Mouse (Mus musculus) regulatory T cell (primary cell): Measurements from ENCODE around the gene Cirbp.

Source experiments
- in situ Hi-C: fragments of 300-600 bp; cut with MboI, MseI; formaldehyde crosslinking; loops from one replicate; pipeline ENCODE4 v1.15.1; 2025; ENCODE audit warnings: high pct_unique_total_duplicates

Gene Cirbp

DNA sequence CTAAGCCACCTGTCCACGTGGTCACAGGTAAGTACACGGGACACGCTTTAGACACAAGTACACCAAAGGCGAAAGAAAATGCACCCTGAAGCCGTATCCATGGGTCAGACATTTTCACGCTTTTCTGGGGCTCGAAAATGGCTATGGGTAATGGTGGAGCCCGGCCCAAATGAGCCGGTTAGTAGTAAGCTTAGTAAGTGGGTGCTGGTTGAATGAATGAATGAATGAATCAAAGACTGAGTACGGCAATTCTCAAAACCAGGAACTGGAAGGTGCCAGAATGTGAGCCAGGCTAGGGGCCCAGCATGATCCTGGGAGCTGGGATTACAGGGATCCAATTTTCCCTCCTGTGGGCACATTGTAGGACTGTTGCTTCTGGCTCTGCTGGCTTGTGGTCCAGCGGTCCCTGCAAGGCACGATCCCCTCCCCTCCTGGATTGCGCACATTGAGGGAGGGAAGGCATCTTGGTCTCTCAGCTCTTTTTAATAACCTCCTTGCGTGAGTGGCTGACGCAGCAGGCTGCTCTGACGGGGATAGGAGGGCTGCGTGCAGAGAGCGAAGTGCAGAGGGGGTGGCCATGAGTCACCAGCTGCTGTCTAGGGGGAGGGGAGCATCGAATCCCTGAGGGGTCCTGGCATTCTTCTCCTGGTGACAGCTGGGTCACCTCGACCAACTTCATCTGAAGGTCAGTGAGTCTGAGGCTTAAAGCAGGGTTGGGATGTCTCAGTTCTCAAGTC lies at the start of gene Cirbp:
Gene Cirbp (plus strand): TSS at position 594 of the 737 bp plus-strand sequence.
- in situ Hi-C loops, result no loop called here

DNA sequence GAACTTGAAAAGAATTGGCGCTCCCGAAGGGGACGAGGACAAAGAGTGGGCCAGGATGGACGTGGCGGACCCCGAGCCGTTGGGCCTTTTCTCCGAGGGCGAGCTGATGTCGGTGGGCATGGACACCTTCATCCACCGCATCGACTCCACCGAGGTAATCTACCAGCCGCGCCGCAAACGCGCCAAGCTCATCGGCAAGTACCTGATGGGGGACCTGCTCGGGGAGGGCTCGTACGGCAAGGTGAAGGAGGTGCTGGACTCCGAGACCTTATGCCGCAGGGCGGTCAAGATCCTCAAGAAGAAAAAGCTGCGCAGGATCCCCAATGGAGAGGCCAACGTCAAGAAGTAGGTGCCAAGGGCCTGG lies 49.2 kb upstream of the Cirbp start:
- in situ Hi-C loops, result loop anchor here (10.0 kb wide), 1 partner anchor 132 kb away; the partner anchor contains the start of genes Cnn2 and Tmem259

DNA sequence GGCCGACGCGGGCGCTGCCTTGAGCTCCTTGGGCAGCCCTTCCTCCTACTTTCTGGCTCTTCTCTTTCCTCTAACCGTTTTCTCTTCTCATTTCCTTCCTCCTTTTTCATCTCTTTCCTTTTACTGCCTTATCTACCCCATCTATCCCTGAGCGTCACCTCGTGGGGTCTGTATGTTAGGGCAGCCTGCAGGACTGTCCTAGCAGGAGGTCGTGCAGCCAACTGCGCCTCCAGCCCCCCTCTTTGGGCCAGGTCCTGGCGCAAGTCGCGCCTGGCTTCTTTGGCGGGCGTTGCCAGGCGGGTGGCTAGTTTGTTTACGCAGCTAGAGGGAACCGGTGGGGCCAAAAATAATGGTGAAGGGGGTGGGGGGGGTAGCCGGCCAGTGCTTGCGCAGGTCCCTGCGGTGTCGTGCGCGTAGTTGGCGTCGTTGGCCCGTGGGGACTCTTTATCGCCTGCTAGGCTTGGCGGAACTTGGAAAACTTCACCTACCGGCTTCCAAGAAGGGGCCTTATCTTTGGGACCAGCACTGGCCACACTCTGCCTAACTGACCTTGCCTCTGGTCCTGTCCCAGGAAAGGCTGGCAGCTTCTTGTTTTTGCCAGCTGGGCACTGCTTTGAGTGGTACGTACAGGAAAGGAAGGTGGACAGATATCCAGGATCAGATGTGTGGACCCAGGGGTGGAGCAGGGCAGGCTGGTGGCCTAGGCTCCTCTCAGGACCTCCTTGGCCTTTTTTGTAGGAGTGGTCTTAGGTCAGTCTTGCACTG lies 48.7 kb upstream of the Cirbp start:
- in situ Hi-C loops, result loop anchor here (10.0 kb wide), 1 partner anchor 132 kb away; the partner anchor contains the start of genes Cnn2 and Tmem259

DNA sequence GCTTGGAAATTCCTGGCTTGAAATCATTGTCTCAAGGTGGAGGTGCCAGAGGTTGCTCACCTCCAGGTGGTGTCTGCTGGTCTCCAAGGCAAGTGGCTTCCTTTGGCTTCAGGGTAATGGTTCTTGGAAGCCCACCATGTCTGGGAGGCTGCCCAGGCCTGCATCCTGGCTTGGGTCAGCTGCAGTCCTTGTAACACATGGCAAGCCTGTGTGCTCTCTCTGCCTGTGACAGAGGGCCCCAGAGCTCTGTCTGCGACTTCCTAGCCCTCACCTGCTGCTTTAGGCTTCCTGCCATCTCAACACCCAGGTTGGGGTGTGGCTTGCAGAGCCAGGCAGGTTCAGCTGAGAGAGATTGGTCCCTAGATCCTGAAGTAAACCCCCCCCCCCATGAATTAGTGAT lies 48.0 kb upstream of the Cirbp start:
- in situ Hi-C loops, result loop anchor here (10.0 kb wide), 1 partner anchor 133 kb away; the partner anchor contains the start of genes Cnn2 and Tmem259

DNA sequence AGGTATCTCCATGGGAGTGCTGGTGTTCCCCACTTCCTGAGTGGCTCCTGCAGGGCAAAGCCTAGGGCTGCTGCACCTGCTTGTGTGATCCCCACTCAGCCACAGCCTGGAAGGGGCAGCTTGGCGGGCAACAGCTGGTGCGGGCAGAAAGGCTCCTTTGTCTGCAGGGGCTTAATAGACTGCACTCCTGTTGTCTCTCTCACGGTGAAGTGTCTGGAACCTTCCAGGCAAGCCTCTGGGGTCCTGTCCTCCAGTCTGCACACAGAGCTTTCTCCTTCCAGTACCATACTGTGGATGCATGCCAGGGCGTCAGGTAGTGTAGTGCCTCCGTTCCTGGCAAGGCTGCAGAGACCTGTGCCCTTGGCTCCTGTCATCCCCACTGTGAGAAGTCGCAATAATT lies 47.2 kb upstream of the Cirbp start:
- in situ Hi-C loops, result loop anchor here (10.0 kb wide), 1 partner anchor 134 kb away; the partner anchor contains the start of genes Cnn2 and Tmem259

DNA sequence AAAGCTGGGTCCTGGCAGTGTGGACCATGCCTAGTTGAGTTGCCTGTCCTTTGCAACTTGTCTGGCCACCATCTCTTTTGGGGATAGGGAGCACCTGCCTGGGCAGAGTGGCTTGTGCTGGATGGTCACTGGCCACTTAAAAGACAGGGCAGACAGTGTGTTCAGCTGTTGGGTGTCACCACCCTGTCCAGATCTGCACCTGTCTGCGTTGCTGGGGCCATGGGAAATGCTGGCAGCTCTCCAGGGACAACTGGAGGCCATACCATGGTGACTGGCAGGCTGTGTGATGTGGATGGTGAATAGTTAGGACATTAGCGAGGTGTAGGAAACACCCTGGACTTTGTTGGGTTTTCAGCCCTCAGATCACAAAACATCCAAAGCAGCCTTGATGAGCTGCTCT lies 45.6 kb upstream of the Cirbp start:
- in situ Hi-C loops, result no loop called here

DNA sequence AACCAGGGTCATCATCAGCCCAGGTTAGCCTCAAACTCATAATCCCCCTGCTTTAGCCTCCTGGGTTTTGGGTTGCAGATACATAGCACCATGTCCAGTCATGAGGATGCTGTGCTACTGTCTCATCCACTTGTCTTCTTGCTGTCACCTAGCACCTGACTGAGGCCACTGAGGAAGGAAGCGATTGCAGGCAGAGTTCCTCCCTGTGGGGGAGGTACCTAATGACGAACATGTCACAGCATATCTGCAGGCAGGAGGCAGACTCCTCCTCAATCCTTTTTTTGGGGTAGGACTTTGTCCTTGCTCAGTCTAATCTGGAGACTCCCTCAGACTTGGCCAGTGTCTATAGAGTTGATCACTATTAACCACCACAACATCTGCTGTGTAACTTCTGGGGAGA lies 44.1 kb upstream of the Cirbp start:
- in situ Hi-C loops, result no loop called here

DNA sequence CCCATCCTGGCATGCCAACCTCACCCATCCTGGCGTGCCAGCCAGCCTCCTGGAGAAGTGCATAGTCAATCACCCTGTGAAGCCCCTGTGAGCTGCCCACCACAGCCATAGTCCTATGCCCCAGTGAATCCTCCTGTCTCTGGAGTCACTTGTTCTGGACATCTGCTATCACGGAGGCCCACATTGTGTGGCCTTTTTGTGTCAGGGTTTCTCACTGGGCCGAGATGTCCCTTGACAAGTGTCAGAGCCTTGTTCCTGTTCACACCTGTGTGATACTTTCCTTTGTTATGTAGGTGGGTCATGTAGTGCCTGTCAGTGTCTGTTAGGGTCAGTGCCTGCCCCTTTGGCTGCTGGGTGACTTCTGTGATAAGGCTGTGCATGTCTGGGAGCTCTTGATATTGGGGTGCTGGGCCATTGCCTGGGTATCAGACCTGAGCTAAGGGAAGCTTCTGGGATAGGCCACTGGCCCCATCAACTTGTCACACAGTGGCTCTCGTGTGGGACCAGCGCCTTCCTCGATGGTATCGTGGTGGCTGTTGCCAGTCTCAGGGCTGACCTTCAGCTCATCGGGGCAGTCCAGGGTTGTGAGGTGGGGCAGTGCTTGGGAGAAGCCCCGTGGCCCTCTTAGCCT lies 41.7 kb upstream of the Cirbp start:
- in situ Hi-C loops, result no loop called here

DNA sequence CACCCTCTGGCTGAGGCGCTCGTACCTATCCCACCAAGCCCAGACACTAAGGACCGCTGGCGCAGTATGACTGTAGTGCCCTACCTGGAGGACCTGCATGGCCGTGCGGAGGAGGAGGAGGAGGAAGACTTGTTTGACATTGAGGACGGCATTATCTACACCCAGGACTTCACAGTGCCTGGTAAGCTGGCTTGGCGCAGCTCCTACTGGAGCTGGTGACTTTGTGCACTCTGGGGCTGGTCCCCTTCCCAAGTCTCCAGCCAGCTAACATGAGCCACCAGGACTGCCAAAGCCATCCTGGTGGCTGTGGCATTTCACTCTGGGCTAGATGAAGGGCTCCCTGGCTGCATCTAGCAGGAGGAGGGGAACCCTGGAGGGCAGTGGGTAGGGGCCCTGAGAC lies 37.9 kb upstream of the Cirbp start:
- in situ Hi-C loops, result no loop called here

DNA sequence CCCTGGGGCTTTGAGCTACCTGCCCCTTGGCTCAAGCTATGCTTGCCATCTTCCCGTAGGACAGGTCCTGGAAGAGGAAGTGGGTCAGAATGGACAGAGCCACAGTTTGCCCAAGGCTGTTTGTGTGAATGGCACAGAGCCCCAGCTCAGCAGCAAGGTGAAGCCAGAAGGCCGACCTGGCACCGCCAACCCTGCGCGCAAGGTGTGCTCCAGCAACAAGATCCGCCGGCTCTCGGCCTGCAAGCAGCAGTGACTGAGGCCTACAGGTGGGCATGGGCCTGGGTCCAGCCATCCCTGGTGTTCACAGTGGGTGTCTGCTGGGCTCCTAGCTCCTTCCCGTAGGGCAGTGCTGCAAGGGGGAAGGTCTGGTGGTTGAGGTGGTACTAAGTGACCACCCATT lies 35.9 kb upstream of the Cirbp start:
- in situ Hi-C loops, result no loop called here

DNA sequence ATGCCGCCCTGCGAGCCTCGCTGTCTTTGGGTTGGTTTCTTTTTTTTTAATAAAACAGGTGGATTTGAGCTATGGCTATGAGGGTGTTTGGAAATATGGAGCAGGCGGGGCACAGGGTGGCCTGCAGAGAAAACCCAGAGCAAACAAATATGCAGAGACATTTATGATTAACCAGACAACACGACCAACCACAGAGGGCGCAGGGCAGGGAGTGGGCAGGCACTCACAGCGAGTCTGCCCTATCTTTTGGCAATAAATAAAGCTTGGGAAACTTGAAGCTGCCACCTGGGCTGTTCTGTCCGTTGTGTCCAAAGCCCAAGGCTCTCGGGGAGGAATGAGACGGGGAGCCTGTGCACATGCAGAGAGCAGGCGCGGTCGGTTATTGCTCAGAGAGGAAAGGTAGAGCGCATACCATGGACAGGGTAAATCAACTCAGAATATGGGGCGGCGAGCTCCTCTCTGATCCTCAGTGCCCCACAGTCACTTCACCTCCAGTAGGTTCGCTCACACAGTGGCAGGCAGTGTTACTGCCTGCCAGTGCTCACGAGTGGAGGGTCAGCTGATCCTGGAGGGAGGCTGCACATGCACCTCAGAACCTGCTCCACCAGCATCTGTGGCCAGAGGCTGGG lies 35.3 kb upstream of the Cirbp start:
- in situ Hi-C loops, result no loop called here

DNA sequence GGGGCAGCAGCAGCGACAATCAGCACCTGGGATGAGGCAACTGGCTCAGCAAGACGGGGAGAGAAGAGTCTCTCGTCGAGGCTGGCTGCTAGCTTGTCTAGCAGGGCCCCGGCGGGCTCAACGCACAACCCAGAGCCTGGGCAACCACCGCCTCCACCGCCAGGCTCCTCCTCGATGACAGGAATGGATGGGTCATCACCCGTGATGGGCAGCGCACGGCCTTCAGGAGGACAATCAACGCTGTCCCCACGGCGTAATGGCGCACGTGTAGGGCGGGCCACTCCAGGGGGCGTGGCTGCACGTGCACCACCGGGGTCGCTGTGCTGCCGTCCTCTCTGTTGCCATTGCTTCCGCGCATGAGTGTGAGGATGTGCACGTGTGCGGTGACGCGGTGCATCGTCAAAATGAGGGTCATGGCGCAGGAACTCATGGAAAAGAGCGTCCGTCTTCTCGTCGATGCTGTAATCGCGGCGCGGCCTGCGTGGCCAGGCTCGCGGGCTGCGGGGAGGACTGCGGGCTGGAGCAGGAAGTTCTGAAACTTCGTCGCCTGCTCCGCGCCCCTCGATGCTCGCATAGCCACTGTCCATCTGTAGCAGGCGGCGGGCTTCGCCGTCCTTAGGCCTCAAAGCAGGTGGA lies 34.4 kb upstream of the Cirbp start:
- in situ Hi-C loops, result no loop called here

DNA sequence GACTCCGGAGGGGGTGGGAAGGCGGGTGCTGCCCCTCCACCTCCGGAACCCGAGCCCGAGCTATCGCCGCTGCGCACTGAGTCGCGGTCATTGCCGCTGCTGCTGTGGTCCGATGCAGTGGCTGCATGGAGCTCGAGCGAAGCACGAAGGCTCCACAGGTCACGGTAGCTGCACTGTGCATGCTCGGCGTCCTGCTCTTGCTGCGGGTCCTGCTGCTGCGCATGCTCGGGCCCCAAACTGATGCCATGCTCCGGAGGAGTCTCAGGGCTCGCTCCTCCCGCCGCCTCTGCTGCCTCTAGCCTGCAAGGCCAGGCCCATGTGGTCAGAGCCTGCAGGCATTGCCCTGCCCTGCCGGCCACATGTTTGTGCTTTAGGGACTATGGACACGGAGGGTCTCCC lies 33.8 kb upstream of the Cirbp start:
- in situ Hi-C loops, result no loop called here

DNA sequence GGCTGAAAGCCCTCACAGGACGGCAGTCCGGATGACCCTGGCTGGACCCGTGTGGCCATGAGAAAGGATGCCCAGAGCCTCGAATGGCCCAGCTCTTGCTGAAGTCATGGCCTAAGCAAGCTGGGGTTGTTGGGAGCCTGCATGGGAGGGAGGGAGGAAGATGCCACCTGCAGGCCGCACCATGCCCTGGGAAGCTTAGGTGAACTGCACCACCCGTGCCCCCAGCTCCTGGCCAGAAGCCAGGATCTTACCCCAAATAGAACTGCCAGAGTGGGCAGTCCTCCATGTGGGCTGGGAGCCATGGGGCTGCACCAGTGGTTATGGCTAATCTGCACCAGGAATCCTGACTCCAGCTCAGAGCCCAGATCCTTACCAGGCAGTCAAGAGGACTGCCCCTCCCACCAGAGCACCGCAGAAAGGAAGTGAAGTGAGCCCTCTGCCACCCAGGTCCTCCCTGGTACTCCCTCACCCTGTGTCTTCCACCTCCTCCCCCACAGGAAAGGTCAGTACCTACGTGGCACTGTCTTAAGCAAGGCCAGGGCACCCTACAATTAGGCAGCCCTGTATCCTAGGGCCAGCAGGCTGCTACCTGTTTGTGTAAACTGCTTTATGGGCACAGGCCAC lies 32.4 kb upstream of the Cirbp start:
- in situ Hi-C loops, result no loop called here

DNA sequence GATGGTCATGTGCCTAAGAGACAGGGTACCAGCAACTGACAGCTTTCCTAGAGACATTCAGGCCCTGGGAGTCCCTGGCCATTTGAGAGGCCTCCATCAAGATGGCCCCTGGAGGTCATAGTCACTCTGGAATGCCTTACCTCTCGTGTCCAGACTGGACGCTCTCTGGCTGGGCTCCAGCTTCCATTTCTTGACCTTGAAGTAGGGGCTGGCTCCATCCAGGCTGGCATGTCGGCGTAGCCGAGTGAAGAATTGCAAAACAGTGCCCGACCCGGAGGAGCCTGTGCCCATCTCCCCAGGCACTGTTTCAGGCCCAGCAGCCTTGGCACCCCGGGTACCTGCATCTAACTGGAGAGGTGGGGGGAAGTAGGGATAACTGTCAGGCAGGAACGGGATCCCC lies 31.4 kb upstream of the Cirbp start:
- in situ Hi-C loops, result no loop called here

DNA sequence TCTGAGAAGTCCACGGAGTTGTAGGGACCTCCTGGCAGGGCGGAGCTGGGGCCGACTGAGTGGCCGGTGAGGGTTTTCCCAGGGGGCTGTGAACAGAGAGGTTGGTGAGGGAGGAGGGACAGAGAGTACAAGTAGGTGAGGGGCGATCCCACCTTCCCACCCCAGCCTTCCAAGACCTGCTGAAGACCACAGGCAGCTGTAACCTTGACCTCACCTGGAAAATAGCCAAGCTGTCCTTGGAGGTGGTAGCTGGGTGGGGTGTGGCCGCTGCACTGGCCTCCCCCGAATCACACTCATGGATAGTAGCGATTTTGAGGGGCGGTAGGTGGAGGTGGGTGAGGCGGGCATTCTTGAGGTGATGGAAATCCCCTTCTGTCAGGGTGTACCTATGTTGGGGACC lies 30.6 kb upstream of the Cirbp start:
- in situ Hi-C loops, result no loop called here

DNA sequence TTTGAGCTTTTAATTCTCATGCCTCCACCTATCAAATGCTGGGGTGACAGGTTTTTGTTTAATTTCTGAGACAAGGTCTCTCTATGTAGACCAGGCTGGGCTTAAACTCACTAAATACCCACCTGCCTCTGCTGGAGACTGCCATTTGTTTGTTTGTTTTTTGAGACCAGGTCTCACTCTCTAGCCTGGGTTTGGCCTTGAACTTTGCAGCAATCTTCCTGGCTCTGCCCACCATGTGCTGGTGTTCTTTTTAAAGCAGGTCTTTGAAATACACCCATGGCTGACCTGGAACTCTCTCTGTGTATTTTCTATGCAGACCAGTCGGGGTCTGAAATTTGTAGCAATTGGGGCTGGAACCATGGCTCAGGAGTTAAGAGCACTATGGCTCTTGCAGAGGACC lies 30.1 kb upstream of the Cirbp start:
- in situ Hi-C loops, result no loop called here

DNA sequence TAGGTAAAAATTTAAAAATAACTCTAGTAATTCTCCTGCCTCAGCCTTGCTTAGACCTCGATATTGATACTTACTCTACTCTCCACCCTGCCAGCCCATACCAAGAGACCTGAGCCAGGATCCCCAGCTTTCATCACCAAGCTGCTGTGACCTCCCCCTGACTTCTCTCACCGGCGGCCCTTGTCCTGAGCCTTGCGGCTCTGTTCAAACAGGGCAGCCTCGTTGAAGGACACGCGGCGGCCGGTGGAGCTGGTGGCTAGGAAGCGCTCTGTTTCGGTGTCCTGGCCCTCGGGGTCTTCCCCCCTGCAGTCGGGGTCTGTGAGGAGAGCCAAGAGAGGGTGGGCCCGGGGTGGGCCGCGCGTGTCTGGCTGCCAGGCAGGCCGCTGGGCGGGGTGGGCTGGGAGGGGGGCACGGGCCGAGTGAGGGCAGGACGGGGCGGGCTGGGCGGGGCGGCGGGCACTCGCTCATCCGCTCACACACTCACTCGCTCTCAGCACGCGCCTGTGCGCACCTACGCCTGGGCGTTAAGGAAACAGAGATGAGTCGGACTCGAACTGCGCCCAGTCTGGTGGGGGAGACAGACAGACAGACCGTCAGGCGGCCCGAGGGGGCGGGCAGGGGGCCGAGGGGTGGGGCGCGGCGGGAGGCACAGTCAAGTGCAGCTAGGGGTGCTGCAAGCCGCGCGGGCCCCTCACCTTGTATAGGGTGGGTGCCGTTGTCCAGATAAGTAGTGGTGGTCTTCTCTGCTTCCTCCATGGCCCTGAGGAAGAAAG lies 29.4 kb upstream of the Cirbp start:
- in situ Hi-C loops, result no loop called here

DNA sequence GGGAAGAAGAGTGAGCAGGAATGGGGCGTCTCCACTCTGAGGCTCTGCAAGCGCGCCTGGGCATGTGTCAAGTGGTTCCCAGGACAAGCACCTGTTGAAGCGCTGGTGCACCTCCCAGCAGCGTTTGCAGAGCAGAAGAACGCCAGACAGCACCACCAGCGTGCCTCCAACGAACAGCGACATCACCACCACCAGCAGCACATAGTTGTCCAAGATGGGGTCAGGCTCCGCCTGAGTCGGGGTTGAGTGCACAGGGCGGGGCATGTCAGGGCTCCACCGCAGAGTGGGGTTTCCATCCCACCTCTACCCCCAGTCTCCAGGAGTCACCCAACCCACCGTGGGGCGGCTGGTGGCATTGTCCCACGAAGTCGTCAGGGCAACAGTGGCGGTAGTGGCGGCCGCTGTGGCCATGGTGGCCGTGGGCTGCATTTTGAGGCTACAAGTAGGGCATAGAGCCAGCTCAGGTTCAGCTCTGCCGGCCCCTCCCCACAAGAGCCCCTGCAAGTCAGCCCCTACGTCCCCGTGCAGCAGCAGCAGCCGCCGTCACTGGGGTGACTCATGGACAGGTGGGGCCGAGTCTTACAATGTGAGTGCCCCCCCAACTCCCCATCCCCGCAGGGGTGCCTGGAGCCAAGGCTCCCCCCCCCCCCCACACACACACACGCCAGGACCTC lies 28.7 kb upstream of the Cirbp start:
- in situ Hi-C loops, result no loop called here
